Mouse (Mus musculus): Measurements from ENCODE around the gene A4galt.

- no peak for TF ChIP-seq TAL1 (IDR thresholded peaks at IDR 0.05; ENCODE audit: low read length)
- no peak for TF ChIP-seq GATA1 (IDR thresholded peaks at IDR 0.05; ENCODE audit: low read length)
These were observed 18.2 kb downstream of the A4galt start for GRCm38 (mm10) chr15:83233219-83233992.

Measured in erythroblast, embryonic 14.5 days (primary cell).